Mouse (Mus musculus): Measurements from ENCODE around the gene Cyb561d2.
A peak's percentile ranks its signal among the peaks of the same experiment; 100 is the strongest.

Gene Cyb561d2

GRCm38 (mm10) chr9:107520331-107520730, 21.7 kb downstream of the Cyb561d2 start:
- DNase-seq: no peak

GRCm38 (mm10) chr9:107514303-107514955, 27.6 kb downstream of the Cyb561d2 start:
- DNase-seq: peak; percentile 93

- DNase-seq: no peak
These were observed 29.7 kb downstream of the Cyb561d2 start for GRCm38 (mm10) chr9:107512326-107512725.

GRCm38 (mm10) chr9:107511436-107511835, 30.6 kb downstream of the Cyb561d2 start:
- no peak for DNase-seq

- DNase-seq: no peak
These were observed 31.5 kb downstream of the Cyb561d2 start for GRCm38 (mm10) chr9:107510384-107511100.

GRCm38 (mm10) chr9:107508266-107508665, 33.7 kb downstream of the Cyb561d2 start:
- DNase-seq: no peak

GRCm38 (mm10) chr9:107504662-107505537, 37.1 kb downstream of the Cyb561d2 start:
- peak; percentile 89 for DNase-seq

- DNase-seq: no peak
These were observed 39.7 kb downstream of the Cyb561d2 start for GRCm38 (mm10) chr9:107502131-107502846.

- DNase-seq: peak; percentile 92
These were observed 41.2 kb downstream of the Cyb561d2 start for GRCm38 (mm10) chr9:107500708-107501286.

GRCm38 (mm10) chr9:107496359-107496758, 45.6 kb downstream of the Cyb561d2 start:
- no peak for DNase-seq

GRCm38 (mm10) chr9:107494238-107494637, 47.8 kb downstream of the Cyb561d2 start:
- no peak for DNase-seq

- no peak for DNase-seq
These were observed 48.5 kb downstream of the Cyb561d2 start for GRCm38 (mm10) chr9:107493511-107493910.

GRCm38 (mm10) chr9:107490625-107491024, 51.4 kb downstream of the Cyb561d2 start:
- no peak for DNase-seq

- no peak for DNase-seq
These were observed 51.8 kb downstream of the Cyb561d2 start for GRCm38 (mm10) chr9:107490146-107490545.

Data from heart, adult 11 months (tissue).